Mouse (Mus musculus): ENCODE measurements around the gene Klhl12. TPM values are rescaled to one million over a fixed set of nuclear protein-coding genes. Genes with fewer than 3 reads are reported as not detected.

Gene Klhl12
- total RNA-seq (2023): 10 to 100 TPM; 13.2 to 14.6 TPM

DNA sequence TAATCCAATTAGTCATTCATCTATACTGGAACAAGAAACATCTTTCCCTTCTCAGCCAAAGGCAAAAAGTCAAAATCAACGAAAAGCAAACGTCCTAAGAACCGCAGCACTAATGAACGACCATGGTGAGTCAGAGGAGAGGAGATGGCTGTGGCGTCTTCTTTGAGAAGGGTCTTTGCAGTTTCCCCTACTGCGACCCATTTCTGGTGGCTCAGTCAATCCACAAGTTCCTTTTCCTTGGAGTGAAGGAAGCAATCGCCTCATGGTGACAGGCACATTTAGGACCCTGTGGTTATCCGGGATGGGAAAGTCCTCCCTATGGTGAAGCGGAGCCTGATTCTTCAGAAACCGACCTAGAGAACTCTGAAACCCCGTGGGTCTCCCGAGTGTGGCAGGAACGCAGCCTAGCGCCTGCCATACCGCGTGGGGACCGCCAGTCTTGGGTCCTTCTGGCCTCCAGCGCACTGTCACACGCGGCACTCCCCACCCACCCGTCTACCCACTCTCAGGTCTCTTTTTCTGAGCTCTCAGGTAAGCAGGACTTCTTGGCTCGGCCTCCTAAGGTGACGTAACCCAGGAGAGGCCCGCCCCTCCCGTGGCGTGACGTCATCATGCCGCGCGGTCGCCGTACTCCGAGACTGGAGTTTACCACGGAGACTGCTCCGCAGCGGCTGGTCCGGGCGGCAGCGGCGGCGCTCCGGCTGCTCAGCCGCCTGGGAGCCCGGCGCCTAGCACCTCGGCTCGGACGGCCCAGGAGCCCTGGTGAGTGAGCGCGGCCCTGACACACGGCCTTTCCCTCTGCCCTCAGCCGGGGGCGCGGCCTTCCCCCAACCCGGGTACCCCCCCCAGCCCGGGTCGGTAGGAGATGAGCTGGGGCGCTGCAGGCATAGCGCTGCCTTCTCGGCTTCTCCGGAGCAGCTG, at the start of gene Klhl12:
TSS of gene Klhl12 (plus strand) at position 628 of the 921 bp plus-strand sequence.

DNA sequence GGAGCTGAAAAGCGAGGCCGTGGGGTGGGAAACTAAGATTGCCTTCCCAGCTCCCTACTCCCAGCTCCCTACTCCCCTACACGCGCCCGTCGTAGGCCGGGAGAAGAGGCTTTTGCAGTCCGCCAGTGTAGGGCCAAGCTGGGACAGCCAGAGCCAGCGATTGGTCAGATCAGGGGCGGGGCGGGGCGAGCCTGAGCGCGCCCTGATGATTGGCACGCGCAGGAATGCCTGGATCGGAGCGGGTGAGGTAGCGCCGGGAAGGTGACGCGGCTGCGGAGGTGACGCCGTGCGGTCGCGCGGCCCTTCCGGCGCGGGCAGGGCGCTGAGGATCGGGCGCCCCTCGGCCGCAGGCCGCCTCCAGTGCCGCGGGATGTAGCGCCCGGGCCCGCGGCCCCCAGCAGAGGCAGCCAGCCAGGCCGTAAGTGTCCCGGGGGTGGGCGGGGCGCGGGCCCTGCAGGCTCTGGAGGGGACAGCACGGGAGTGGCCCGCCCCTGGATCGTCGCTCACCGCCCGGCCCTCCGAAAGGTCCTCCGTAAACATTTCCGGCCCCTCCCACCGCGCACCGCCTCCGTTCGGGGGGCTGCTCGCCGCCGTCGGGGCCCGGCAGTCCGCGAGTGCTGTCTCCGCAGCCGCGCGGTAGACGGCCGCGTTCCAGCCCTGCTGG, 40.0 kb upstream of the Klhl12 start, which contains the start of gene Adipor1:
TSS of gene Adipor1 (plus strand) at position 211 of the 664 bp plus-strand sequence.

GRCm38 (mm10) chr1:134494428-134495215, 39.3 kb downstream of the Klhl12 start, which contains the start of gene Rabif:
Gene Rabif (plus strand): TSS chr1:134494648.

Other genes starting within 250 kb of the Klhl12 start
- gene Adora1, start 220.1 kb upstream of the Klhl12 start, total RNA-seq (2023): not detected
- gene Myog, start 165.5 kb upstream of the Klhl12 start, total RNA-seq (2023): not detected
- 10 to 100 TPM; 40.0 to 40.1 TPM for gene Ppfia4, start 122.6 kb upstream of the Klhl12 start, total RNA-seq (2023)
- gene Tmem183a, start 93.6 kb upstream of the Klhl12 start, total RNA-seq (2023): 10 to 100 TPM; 47.6 to 58.3 TPM
- gene 4933406M09Rik, start 69.6 kb upstream of the Klhl12 start, total RNA-seq (2023): not detected
- 10 to 100 TPM; 74.8 to 77.0 TPM for gene Cyb5r1, start 50.0 kb upstream of the Klhl12 start, total RNA-seq (2023)
- 100 to 1,000 TPM; 213 to 224 TPM for gene Adipor1, start 40.2 kb upstream of the Klhl12 start, total RNA-seq (2023)
- gene Rabif, start 39.1 kb downstream of the Klhl12 start, total RNA-seq (2023): 10 to 100 TPM; 15.8 to 16.2 TPM
- gene Mgat4e, start 94.2 kb downstream of the Klhl12 start, total RNA-seq (2023): not detected
- gene Kdm5b, start 104.6 kb downstream of the Klhl12 start, total RNA-seq (2023): 10 to 100 TPM; 32.4 to 34.0 TPM
- not detected for gene Syt2, start 191.1 kb downstream of the Klhl12 start, total RNA-seq (2023)

Measured in monocyte, adult 59 days (primary cell).